Comparison of ENCODE assay signal across 20 mouse cellular contexts in the genomic region with DNA sequence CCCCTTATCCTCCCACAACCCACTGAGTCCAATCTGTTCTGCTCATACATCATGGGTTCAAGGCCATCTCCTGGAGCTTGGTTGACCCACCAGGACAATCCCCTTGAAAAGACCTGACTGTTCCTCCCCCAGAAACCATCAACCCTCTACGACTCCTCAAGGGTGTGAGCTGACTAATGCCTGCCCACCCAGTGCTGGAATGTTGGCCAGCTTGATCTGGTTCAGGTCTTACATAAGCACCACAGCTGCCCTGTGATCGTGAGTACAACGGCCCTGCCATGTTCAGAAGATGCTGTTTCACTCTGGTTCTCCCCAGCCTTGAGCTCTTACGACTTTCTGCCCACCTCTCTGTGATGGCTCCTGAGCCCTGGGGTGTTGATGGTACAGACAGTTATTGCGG.
A peak's percentile ranks its signal among the peaks of the same experiment; 100 is the strongest.
DNase-seq lines count a peak whose midpoint lies in the region; ATAC-seq and TF ChIP-seq lines count a peak whose summit lies in the region.
"Had no signal": no experiment of that assay in that cellular context is flagged by ENCODE, and none has a peak within 500 bp of the region (broad histone marks: within the 10 kb centered on the region; RNA-seq: fewer than 3 reads in every experiment).

No protein-coding gene starts in this region.

- no peaks in the 10 kb centered on the region for H3K9me3 ChIP-seq in heart, embryonic 11.5 days (replicated peaks; ENCODE audit: control insufficient read depth, low read length)
- H3K9me3 ChIP-seq: embryonic facial prominence, embryonic 10.5 days; forebrain, embryonic 13.5 days; heart, embryonic 12.5 days; hindbrain, embryonic 10.5 days had no signal

- TF ChIP-seq CTCF in gastrocnemius, adult 2 months (IDR thresholded peaks at IDR 0.05), result no peak

- 78% methylated on average over 5 of the region's 5 CpGs for WGBS in heart, embryonic 11.5 days (ENCODE audit: insufficient replicate concordance)

- no peak overlapping the region for H3K9ac ChIP-seq in heart, embryonic 11.5 days (ENCODE audit: low read depth, low read length)
- H3K9ac ChIP-seq: forebrain, embryonic 13.5 days; forebrain, postnatal 0 days; heart, embryonic 12.5 days; hindbrain, embryonic 14.5 days had no signal

- no peak overlapping the region for H3K4me2 ChIP-seq in heart, embryonic 11.5 days
- H3K4me2 ChIP-seq: forebrain, embryonic 13.5 days; heart, embryonic 12.5 days; hindbrain, embryonic 14.5 days had no signal

- intact Hi-C loops in gastrocnemius, adult 2 months (cut with DNase I), result no loop called here

- H3K4me3 ChIP-seq in heart, embryonic 11.5 days (ENCODE audit: low read depth, low read length), result no peak overlapping the region
- H3K4me3 ChIP-seq in gastrocnemius, adult 2 months, result no peak overlapping the region
- H3K4me3 ChIP-seq: embryonic facial prominence, embryonic 10.5 days; forebrain, embryonic 13.5 days; heart, adult 2 months; heart, embryonic 12.5 days; hindbrain, embryonic 10.5 days had no signal

- no peaks in the 10 kb centered on the region for H3K36me3 ChIP-seq in heart, embryonic 11.5 days (ENCODE audit: control insufficient read depth, insufficient read depth, low read length)
- H3K36me3 ChIP-seq: embryonic facial prominence, embryonic 10.5 days; heart, embryonic 12.5 days; hindbrain, embryonic 10.5 days had no signal

- peaks cover 6% of the 10 kb centered on the region; the same call in 1 of the 2 replicates for H3K4me1 ChIP-seq in heart, embryonic 11.5 days (ENCODE audit: control insufficient read depth, insufficient read depth, low read length)

- H3K27me3 ChIP-seq in heart, embryonic 11.5 days (ENCODE audit: control insufficient read depth, insufficient read depth, low read length), result no peaks in the 10 kb centered on the region
- H3K27me3 ChIP-seq: forebrain, embryonic 13.5 days had no signal

- DNase-seq in heart, adult 11 months, result peak; percentile 89
- DNase-seq in lung, adult 18-20 months, result peak; percentile 12 to 34
- DNase-seq in lung, postnatal 25 days (ENCODE audit: low spot score), result no peak
- DNase-seq in urinary bladder, postnatal 14 days (ENCODE audit: low spot score), result peak; percentile 26
- DNase-seq in urinary bladder, postnatal 36 days (ENCODE audit: low spot score in 2 of 2), result no peak
- peak; percentile 81 for DNase-seq in ZHBTc4 (ENCODE audit: low read depth, low spot score)
- no peak for DNase-seq in gastrocnemius, adult 2 months
- DNase-seq: adrenal gland, postnatal 14 days; cerebellum, adult 18-20 months; cerebellum, postnatal 10 days; forebrain, postnatal 0 days; gastrocnemius, postnatal 10 days; heart, adult 2 months had no signal

- no peak for ATAC-seq in heart, embryonic 11.5 days (replicated peaks; ENCODE audit: insufficient number of reproducible peaks, low FRiP score, low TSS enrichment)
- ATAC-seq: activated CD4-positive, CD25-positive, alpha-beta regulatory T cell, adult 4 months; forebrain, embryonic 13.5 days; forebrain, postnatal 0 days had no signal

- no peak overlapping the region for H3K27ac ChIP-seq in heart, embryonic 11.5 days (ENCODE audit: low read depth, low read length)
- no peak overlapping the region for H3K27ac ChIP-seq in gastrocnemius, adult 2 months
- H3K27ac ChIP-seq: embryonic facial prominence, embryonic 10.5 days; forebrain, embryonic 13.5 days; heart, adult 2 months; hindbrain, embryonic 10.5 days; hindbrain, embryonic 14.5 days had no signal

Comparison
In these comparisons a context has a peak if more than half of its experiments do, and no peak if none do; other contexts are left out.
1. DNase-seq: peak in heart, adult 11 months (single experiment), lung, adult 18-20 months (2 of 2), urinary bladder, postnatal 14 days (single experiment) and ZHBTc4 (single experiment); none in lung, postnatal 25 days (single experiment), urinary bladder, postnatal 36 days (0 of 2) and gastrocnemius, adult 2 months (single experiment).